Mouse (Mus musculus): Measurements from ENCODE around the gene Wee1. TPM values are rescaled to one million over a fixed set of nuclear protein-coding genes. Genes with fewer than 3 reads are reported as not detected.
"Not testable (repeated sequence)": the region's sequence is repeated elsewhere in the genome, so short reads cannot be mapped to it uniquely, and the experiment has no call there.

Gene Wee1
- polyA plus RNA-seq, 1 experiment from 2014 or later: 40.2 TPM

- H3K4me2 ChIP-seq (ENCODE audit: low read length): no peak overlapping the region
- 43% methylated on average over 6 of the region's 6 CpGs for WGBS
- DNase-seq (ENCODE audit: low spot score) (peak; percentile 59), ATAC-seq (replicated peaks; ENCODE audit: low FRiP score, low TSS enrichment, low read depth) (no peak)
- H3K9ac ChIP-seq (ENCODE audit: low read length): no peak overlapping the region
- no peaks in the 10 kb centered on the region for H3K9me3 ChIP-seq (ENCODE audit: control insufficient read depth, low read length)
- H3K36me3 ChIP-seq (ENCODE audit: control insufficient read depth, insufficient read depth, low read length): peaks cover 7% of the 10 kb centered on the region
- H3K4me3 ChIP-seq (ENCODE audit: low read depth, low read length): no peak overlapping the region
- no peaks in the 10 kb centered on the region for H3K27me3 ChIP-seq (replicated peaks; ENCODE audit: control insufficient read depth, insufficient read depth, low read length)
- H3K4me1 ChIP-seq (replicated peaks; ENCODE audit: control insufficient read depth, insufficient read depth, low read length): no peaks in the 10 kb centered on the region; the same call in 1 of the 2 replicates
- H3K27ac ChIP-seq (ENCODE audit: low read depth): peak overlapping the region; percentile 19; the same call in 1 of the 2 replicates
These were observed 21.0 kb upstream of the Wee1 start for GRCm38 (mm10) chr7:110100854-110101253.

- 69% methylated on average over 5 of the region's 5 CpGs for WGBS
- H3K4me3 ChIP-seq (ENCODE audit: low read depth, low read length): no peak overlapping the region
- H3K27me3 ChIP-seq (replicated peaks; ENCODE audit: control insufficient read depth, insufficient read depth, low read length): no peaks in the 10 kb centered on the region
- H3K36me3 ChIP-seq (ENCODE audit: control insufficient read depth, insufficient read depth, low read length): peaks cover 2% of the 10 kb centered on the region
- no peak overlapping the region for H3K9ac ChIP-seq (ENCODE audit: low read length)
- no peak overlapping the region for H3K4me2 ChIP-seq (ENCODE audit: low read length)
- H3K4me1 ChIP-seq (replicated peaks; ENCODE audit: control insufficient read depth, insufficient read depth, low read length): no peaks in the 10 kb centered on the region; the same call in 1 of the 2 replicates
- no peak for DNase-seq (ENCODE audit: low spot score)
- ATAC-seq (replicated peaks; ENCODE audit: low FRiP score, low TSS enrichment, low read depth): no peak
- H3K27ac ChIP-seq (ENCODE audit: low read depth): no peak overlapping the region
- no peaks in the 10 kb centered on the region for H3K9me3 ChIP-seq (ENCODE audit: control insufficient read depth, low read length)
These were observed 20.6 kb upstream of the Wee1 start for GRCm38 (mm10) chr7:110101266-110101665.

DNA sequence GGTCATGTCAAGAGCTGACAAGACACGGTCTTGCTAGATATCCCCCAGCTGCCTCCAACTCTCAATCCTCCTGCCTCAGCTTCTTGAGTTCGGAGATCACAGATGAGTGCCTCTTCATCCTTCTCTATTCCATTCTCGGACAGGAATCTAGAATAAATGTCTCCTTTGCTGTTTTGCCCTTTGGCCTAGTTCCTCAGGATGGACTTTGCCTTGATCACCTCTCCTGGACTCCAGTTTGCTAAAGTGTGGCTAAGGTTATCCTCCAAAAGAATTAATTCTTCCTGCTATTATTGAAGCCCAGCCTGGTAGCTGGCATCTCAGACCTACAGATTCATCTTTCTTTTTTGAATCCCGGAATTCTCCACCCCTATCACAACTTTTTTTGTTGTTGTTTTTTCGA is 16.8 kb upstream of the Wee1 start:
- ATAC-seq (replicated peaks; ENCODE audit: low FRiP score, low TSS enrichment, low read depth) (no peak), DNase-seq (ENCODE audit: low spot score) (no peak)
- Histone ChIP-seq H3K27me3 (replicated peaks; ENCODE audit: control insufficient read depth, insufficient read depth, low read length) (no peaks in the 10 kb centered on the region), H3K36me3 (ENCODE audit: control insufficient read depth, insufficient read depth, low read length) (no peaks in the 10 kb centered on the region), H3K4me3 (ENCODE audit: low read depth, low read length) (no peak overlapping the region), H3K4me1 (replicated peaks; ENCODE audit: control insufficient read depth, insufficient read depth, low read length) (peaks cover 15% of the 10 kb centered on the region), H3K9ac (ENCODE audit: low read length) (no peak overlapping the region), H3K9me3 (ENCODE audit: control insufficient read depth, low read length) (no peaks in the 10 kb centered on the region), H3K27ac (ENCODE audit: low read depth) (no peak overlapping the region), H3K4me2 (ENCODE audit: low read length) (no peak overlapping the region)
- 88% methylated on average over 5 of the region's 5 CpGs for WGBS

DNA sequence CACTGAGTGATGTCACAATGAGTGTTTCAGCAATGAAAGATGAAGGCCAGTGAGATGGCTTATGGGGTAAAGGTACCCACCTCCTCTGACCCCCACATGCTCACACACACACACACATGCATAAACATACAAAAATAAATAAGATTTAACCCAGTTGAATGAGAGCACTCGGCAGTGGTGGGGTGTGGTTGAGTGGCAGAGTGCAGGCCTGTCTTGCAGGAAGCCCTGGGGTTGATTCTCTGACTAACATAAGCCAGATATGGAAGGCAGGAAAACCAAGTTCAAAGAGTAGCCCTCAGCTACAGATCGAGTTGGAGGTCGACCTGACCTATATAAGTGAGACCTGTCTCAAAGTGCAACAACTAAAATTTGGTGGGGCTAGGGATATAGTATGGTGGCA is 15.2 kb upstream of the Wee1 start:
- WGBS: 45% methylated on average over 3 of the region's 3 CpGs

DNA sequence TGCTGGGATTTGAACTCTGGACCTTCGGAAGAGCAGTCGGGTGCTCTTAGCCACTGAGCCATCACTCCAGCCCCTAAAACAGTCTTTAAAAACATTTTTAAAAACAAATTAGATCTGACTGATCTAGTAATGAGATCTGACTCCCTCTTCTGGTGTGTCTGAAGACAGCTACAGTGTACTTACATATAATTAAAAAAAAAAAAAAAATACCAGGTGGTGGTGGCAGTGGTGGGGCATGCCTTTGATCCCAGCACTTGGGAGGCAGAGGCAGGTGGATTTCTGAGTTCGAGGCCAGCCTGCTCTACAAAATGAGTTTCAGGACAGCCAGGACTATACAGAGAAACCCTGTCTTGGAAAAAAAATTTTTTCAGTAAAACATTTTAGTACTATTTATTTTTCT is 13.3 kb upstream of the Wee1 start:
- ATAC-seq (replicated peaks; ENCODE audit: low FRiP score, low TSS enrichment, low read depth); H3K9me3 ChIP-seq (ENCODE audit: control insufficient read depth, low read length); H3K36me3 ChIP-seq (ENCODE audit: control insufficient read depth, insufficient read depth, low read length); H3K27me3 ChIP-seq (replicated peaks; ENCODE audit: control insufficient read depth, insufficient read depth, low read length); DNase-seq (ENCODE audit: low spot score); H3K9ac ChIP-seq (ENCODE audit: low read length): not testable (repeated sequence)
- Histone ChIP-seq H3K4me3 (ENCODE audit: low read depth, low read length) (0 out of 2 replicates have a peak overlapping the region, but pooled peaks have one; percentile 6), H3K4me2 (ENCODE audit: low read length) (peak overlapping the region; percentile 44; the same call in 1 of the 2 replicates), H3K4me1 (replicated peaks; ENCODE audit: control insufficient read depth, insufficient read depth, low read length) (peaks cover 18% of the 10 kb centered on the region), H3K27ac (ENCODE audit: low read depth) (peak overlapping the region; percentile 87)
- whole genome bisulfite sequencing: 93% methylated on average over 3 of the region's 3 CpGs

More for the DNA sequence above, 15.2 kb upstream of the Wee1 start:
- DNase-seq (ENCODE audit: low spot score): no peak
- Histone ChIP-seq H3K4me2 (ENCODE audit: low read length) (no peak overlapping the region), H3K27me3 (replicated peaks; ENCODE audit: control insufficient read depth, insufficient read depth, low read length) (no peaks in the 10 kb centered on the region), H3K9ac (ENCODE audit: low read length) (no peak overlapping the region), H3K36me3 (ENCODE audit: control insufficient read depth, insufficient read depth, low read length) (no peaks in the 10 kb centered on the region), H3K9me3 (ENCODE audit: control insufficient read depth, low read length) (no peaks in the 10 kb centered on the region), H3K4me1 (replicated peaks; ENCODE audit: control insufficient read depth, insufficient read depth, low read length) (peaks cover 18% of the 10 kb centered on the region), H3K27ac (ENCODE audit: low read depth) (no peak overlapping the region), H3K4me3 (ENCODE audit: low read depth, low read length) (no peak overlapping the region)
- ATAC-seq (replicated peaks; ENCODE audit: low FRiP score, low TSS enrichment, low read depth): no peak

DNA sequence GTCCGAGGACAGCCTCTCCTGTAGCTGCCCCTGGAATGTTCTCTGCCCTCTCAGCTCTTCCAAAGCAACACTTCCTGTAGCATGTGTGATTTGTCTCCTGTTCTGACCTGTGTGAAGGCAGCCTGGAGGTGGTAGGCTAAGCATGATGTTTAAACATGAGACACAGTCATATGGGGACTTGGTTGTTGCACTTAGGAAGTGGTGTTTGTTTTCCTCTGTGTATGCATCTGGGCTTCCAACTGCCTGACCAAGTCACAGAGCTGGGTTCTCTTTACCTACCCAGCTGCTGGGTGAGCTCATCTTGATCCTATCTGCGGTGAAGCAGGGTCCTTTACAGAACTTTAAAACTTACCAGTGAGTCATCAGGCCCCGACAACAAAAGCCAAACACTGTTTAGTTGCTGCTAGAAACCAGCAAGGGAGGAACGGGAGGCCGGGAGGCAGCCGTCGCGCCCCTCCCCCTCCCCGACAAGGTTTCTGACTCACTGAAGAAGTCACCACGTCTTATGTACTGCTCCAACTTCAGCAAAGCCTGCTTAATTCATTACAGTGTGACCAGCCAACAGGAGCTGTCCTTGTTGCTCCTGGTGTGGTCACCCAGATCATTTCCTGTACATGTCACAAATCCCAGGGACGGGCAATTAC is 12.8 kb upstream of the Wee1 start:
- ATAC-seq (replicated peaks; ENCODE audit: low FRiP score, low TSS enrichment, low read depth) (peak; percentile 61), DNase-seq (ENCODE audit: low spot score) (peak; percentile 83)
- Histone ChIP-seq H3K27me3 (replicated peaks; ENCODE audit: control insufficient read depth, insufficient read depth, low read length) (no peaks in the 10 kb centered on the region), H3K4me3 (ENCODE audit: low read depth, low read length) (peak overlapping the region; percentile 6; the same call in 1 of the 2 replicates), H3K9me3 (ENCODE audit: control insufficient read depth, low read length) (no peaks in the 10 kb centered on the region), H3K4me2 (ENCODE audit: low read length) (peak overlapping the region; percentile 44), H3K27ac (ENCODE audit: low read depth) (peak overlapping the region; percentile 87), H3K4me1 (replicated peaks; ENCODE audit: control insufficient read depth, insufficient read depth, low read length) (peaks cover 18% of the 10 kb centered on the region), H3K9ac (ENCODE audit: low read length) (peak overlapping the region; percentile 25; the same call in 1 of the 2 replicates), H3K36me3 (ENCODE audit: control insufficient read depth, insufficient read depth, low read length) (no peaks in the 10 kb centered on the region)
- 7% methylated on average over 11 of the region's 11 CpGs for WGBS

DNA sequence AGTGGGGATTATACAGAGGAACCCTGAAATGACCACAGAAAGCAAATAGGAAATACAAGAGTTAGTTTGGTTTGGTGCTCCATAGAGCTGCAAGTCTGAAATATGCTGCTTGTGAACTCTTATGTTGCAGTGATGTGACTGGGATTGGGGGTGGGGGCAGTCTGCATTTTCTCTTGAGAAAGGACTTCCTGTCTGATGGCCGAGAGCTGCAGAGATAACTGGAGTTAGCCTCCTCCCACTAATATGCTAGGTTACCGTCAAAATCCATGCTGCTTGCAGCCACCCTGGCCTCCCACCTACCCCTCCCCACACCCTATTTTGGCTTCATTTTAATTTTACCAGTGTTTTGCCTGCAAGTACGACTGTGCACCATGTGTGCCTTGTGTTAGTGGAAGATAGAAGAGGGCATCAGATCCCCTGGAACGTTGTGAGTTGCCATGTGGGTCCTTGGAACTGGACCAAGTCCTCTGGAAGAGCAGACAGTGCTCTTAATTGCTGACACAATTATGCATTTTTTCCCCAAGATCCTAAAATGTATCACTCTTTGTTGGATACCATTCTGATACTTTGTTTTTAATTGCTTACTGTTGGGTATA is 11.7 kb upstream of the Wee1 start:
- no peaks in the 10 kb centered on the region for H3K9me3 ChIP-seq (ENCODE audit: control insufficient read depth, low read length)
- 21% methylated on average over 4 of the region's 4 CpGs for WGBS
- no peak for DNase-seq (ENCODE audit: low spot score)
- no peak overlapping the region for H3K4me3 ChIP-seq (ENCODE audit: low read depth, low read length)
- H3K27ac ChIP-seq (ENCODE audit: low read depth): peak overlapping the region; percentile 87
- no peak overlapping the region for H3K4me2 ChIP-seq (ENCODE audit: low read length)
- ATAC-seq (replicated peaks; ENCODE audit: low FRiP score, low TSS enrichment, low read depth): no peak
- H3K4me1 ChIP-seq (replicated peaks; ENCODE audit: control insufficient read depth, insufficient read depth, low read length): peaks cover 18% of the 10 kb centered on the region
- 0 out of 2 replicates have a peak overlapping the region, but pooled peaks have one; percentile 11 for H3K9ac ChIP-seq (ENCODE audit: low read length)
- no peaks in the 10 kb centered on the region for H3K27me3 ChIP-seq (replicated peaks; ENCODE audit: control insufficient read depth, insufficient read depth, low read length)
- no peaks in the 10 kb centered on the region for H3K36me3 ChIP-seq (ENCODE audit: control insufficient read depth, insufficient read depth, low read length)

GRCm38 (mm10) chr7:110114699-110115098 is 7.1 kb upstream of the Wee1 start:
- Histone ChIP-seq H3K4me2 (ENCODE audit: low read length) (no peak overlapping the region), H3K9ac (ENCODE audit: low read length) (no peak overlapping the region), H3K9me3 (ENCODE audit: control insufficient read depth, low read length) (no peaks in the 10 kb centered on the region), H3K4me3 (ENCODE audit: low read depth, low read length) (no peak overlapping the region), H3K4me1 (replicated peaks; ENCODE audit: control insufficient read depth, insufficient read depth, low read length) (peaks cover 6% of the 10 kb centered on the region), H3K36me3 (ENCODE audit: control insufficient read depth, insufficient read depth, low read length) (no peaks in the 10 kb centered on the region), H3K27me3 (replicated peaks; ENCODE audit: control insufficient read depth, insufficient read depth, low read length) (no peaks in the 10 kb centered on the region), H3K27ac (ENCODE audit: low read depth) (no peak overlapping the region)
- 40% methylated on average over 5 of the region's 5 CpGs for WGBS
- DNase-seq (ENCODE audit: low spot score) (no peak), ATAC-seq (replicated peaks; ENCODE audit: low FRiP score, low TSS enrichment, low read depth) (no peak)
